Mouse (Mus musculus) c-Kit-positive CD71-positive TER-119-negative erythroid progenitor cells, embryonic 14.5 days (primary cell): Measurements from ENCODE around the gene Gm37240.

Source experiments
- DNase-seq: peaks from one replicate; pipeline ENCODE4 v3.0.0-alpha.2; 2013; ENCODE audit warnings: low read depth

Gene Gm37240

GRCm38 (mm10) chr3:84753816-84754215, 1133.5 kb downstream of the Gm37240 start:
- DNase-seq: no peak

DNA sequence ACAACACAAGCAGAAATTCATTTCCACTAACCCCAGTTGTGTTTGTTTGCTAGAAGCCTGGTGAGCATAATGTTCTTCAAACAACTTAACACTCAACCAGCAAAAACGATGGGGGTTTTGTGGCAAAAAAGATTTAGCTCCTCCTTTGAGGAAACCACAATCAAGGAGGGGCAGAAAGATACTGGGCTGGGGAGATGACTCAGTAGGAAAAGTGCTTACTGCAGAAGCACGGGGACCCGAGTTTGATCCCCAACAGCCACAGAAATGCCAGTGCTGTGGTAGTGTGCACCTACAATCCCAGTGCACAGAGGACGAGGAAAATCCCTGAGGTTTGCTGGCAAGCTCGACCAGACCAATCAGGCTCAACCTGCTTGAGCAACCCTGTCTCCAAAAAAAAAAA, 1138.1 kb downstream of the Gm37240 start:
- DNase-seq: no peak

- DNase-seq: no peak
These were observed 1139.2 kb downstream of the Gm37240 start for GRCm38 (mm10) chr3:84748139-84748538.

DNA sequence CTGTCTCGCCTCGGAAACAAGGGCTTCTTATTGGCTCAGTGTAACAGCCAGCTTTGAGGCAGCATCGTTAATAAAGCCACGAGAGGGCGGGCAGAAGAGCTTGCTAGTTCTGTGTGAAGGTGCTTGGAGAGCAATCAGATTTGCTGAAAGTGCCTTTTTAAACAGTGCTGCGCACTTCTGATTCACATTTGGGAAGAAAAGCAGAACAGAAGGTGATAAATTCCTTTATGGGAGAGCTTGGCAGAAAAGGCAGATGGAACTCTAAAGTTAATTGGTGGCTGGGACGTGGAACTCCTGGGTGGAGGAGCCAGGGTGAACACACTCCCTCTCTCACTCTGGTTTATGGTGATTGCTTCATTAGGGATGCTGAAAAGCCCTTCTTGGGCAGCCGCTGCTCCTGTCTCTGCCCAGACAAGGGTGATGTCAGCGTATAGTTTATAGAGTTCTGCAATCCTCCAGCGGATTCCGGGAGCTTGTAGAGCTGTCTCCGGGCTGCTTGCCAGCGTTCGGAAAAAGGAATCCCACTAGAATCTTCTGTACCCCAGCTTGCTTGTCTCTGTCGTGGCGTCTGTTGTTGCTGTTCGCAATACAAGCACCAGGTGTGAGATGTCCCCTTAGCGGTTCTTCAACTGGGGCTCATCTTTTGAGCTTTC, 1141.7 kb downstream of the Gm37240 start:
- DNase-seq: no peak

- DNase-seq: no peak
These were observed 1142.6 kb downstream of the Gm37240 start for GRCm38 (mm10) chr3:84744707-84745106.

DNA sequence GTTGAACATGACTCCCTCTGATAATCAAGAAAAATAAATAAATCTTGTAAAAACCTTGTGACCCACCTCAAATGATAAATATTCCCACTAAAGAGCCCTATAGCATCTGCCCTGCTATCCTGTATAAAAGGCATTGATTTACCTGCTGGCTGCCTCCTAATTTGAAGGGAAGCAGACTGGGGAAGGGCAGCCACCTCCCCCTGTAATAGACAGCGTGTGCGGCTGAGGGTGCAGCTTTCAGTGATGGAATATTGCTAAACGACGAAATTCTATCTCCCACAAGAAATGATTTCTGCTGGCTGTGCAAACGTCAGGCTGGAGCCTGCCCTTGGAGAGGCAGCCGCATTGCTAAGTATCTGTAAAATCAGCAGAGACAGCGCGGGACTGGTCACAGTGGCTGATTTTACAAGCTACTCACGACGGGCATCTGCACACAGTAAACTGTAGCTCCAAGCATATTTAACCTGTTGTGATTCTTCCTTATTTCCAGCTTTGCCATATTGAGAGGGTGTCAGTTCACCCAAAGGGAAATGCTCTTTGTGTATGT, 1147.2 kb downstream of the Gm37240 start:
- no peak for DNase-seq

GRCm38 (mm10) chr3:84737137-84737536, 1150.2 kb downstream of the Gm37240 start:
- no peak for DNase-seq

- no peak for DNase-seq
These were observed 1151.6 kb downstream of the Gm37240 start for GRCm38 (mm10) chr3:84735716-84736115.

GRCm38 (mm10) chr3:84732516-84732915, 1154.8 kb downstream of the Gm37240 start:
- no peak for DNase-seq

DNA sequence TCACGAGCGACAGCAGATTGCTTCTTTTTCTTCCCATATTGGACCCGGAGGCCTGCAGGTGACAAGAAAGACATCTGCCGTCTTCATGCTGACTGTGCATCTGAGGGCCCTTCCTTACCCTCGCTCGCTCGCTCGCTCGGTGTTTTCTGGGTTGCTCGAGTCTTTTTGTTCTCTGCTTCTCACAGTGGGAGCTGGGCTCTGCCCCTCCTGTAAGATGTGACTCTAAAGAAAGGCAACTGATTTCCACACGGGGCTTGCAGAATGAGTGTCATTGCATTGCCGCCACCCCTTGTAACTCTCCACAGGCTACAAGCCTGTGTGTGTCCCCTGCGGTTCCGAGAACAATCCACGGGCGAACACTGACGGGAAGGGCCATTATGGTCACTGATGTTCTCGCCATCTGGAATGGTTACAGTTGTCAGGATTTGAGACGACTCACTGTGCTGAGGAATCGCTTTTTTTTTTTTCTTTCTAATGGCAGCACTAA, 1155.3 kb downstream of the Gm37240 start:
- no peak for DNase-seq

GRCm38 (mm10) chr3:84731403-84732015, 1155.8 kb downstream of the Gm37240 start:
- no peak for DNase-seq

- no peak for DNase-seq
These were observed 1156.3 kb downstream of the Gm37240 start for GRCm38 (mm10) chr3:84731003-84731402.

DNA sequence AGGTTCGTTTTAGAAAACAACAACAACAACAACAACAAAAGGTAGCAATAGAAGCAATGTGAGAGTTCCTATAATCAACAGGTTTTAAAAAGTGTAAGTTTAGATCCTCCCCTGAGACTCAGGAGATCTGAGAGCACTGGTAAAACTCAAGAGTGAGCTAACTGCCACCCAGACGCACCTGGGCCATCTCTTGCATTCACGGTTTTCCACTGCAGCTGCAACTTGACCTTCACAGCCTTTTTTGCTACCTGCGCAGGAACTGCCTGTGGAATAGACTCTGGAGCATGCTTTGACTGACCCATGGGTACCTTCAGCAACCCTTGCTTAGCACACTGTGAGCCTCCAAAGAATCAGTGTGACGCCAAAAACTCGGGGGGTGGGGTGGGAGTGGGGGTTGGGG, 1157.5 kb downstream of the Gm37240 start:
- DNase-seq: no peak

DNA sequence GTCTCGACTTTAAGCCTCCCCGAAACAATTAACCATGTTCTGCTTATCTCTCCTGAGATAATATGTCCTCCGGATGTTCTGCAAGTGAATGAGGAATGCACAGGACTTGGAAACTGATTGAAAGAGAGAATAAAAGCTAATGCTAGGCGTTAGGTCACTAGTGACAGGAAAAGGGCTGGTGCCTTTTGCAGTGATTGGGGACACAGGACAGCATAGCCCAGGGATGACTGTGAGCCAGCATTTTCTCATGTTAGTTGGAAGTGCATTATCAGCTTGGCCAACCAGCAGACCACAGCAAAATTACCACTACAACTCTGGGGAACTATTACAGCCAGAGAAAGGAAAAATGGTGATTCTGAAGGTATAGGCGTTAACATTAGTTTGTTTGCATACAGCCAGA, 1163.3 kb downstream of the Gm37240 start:
- no peak for DNase-seq

- DNase-seq: no peak
These were observed 1164.6 kb downstream of the Gm37240 start for GRCm38 (mm10) chr3:84722680-84723079.

DNA sequence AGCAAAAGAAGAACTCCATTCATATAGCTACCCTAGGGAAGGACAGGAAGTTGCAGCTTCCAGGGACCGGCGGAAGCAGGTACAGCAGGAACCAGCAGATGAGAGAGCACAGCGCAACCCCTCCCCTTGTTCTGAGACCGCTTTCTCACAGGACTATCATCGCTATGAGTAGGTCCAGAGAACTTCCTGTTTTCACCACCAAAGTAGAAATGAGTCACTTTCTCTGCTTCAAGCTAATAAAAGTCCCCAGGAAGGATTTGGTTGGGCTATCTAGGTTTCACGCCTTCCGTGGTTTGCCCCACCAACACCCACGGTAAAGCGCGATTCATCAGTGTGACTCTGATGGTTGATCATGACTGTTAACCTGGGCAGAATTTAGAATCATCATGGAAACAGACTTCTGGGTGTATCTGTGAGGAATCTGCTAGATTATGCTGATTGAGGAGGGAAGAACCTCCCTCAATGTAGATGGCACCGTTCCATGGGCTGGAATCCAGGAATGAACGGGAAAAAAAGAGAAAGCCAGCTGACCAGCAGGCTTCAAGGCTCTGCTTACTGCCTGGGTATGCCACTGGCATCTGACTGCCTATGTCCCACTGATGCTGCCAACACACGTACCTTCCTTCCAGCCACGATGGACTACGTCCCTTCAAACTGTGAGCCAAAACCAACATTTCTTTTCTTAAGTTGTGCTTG, 1172.1 kb downstream of the Gm37240 start:
- DNase-seq: no peak

DNA sequence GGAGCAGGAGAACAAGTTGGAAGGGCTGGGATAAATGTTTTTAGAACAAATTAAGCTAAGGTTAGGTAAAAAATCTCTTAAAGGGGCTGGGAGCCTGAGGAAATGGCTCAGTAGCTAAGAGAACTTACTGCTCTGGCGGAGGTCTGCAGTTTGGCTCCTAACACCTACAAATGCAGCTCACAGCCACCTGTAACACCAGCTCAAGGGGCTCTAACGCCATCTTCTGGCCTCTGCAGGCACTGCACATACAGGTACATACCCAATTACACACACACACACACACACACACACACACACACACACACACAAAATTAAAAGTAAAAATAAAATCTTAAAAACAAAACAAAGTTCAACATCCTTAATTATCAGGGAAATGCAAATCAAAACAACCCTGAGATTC, 1174.4 kb downstream of the Gm37240 start:
- DNase-seq: no peak

- DNase-seq: no peak
These were observed 1176.6 kb downstream of the Gm37240 start for GRCm38 (mm10) chr3:84710723-84711122.

DNA sequence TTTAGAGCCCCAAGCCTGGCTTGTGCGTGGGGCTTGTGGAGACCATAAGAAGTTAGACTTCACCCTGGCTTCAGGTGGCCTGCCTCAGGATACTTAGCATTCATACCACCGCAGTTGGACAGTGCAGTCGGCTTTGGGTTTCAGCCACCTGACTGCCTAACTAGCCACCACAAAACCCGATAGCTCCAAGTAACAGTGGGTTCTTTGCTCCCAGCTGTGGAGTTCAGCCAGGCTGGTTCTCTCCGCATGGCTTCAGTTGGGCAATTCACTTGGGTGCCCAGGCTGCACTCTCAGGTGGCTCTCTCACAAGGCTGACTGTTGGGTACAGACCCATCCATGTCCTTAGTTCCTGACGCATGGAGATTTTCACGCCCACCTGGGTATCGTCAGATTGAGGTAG, 1177.4 kb downstream of the Gm37240 start:
- no peak for DNase-seq

- no peak for DNase-seq
These were observed 1178.2 kb downstream of the Gm37240 start for GRCm38 (mm10) chr3:84709100-84709499.

DNA sequence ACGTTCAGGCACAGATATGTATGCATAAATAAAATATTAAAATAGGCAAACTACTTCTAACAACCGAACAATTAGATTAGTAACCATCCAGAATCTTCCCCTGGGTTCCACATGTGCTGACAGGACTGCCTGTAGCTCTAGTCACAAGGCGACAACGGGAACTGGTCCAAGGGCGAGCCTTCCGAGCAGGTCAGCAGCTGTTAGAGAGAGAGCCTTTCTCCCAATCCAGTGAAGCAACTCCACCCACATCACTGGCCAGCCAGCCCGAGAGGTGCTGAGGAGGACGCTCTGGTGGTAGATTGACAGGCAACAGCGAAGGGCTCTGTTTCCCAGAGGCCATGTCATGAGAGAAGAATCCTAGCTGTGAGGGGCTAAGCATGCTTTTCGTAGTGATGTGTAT, 1178.8 kb downstream of the Gm37240 start:
- DNase-seq: no peak

GRCm38 (mm10) chr3:84705224-84705623, 1182.1 kb downstream of the Gm37240 start:
- no peak for DNase-seq
